Mouse (Mus musculus) olfactory bulb, adult 2 months (tissue): ENCODE measurements at regions not wholly inside any gene's neighbourhood (a gene's known extent, or its start where the extent isn't known, plus 50 kb on each side); places are given as distances from the start of the nearest gene placed in this dataset.

Source experiments
- CTCF ChIP-seq: fragments of 200-500 bp; IDR thresholded peaks from 2 replicates; pipeline ENCODE4 v1.5.1; 2012; ENCODE audit warnings: low read depth, mild to moderate bottlenecking, low read length, moderate library complexity; ENCODE audit not compliant: insufficient read depth
- POLR2A ChIP-seq: fragments of 200-500 bp; IDR thresholded peaks from 2 replicates; pipeline ENCODE4 v1.6.1; 2012; ENCODE audit warnings: mild to moderate bottlenecking, low read depth, low read length, moderate library complexity; ENCODE audit not compliant: insufficient read depth

- no peak for TF ChIP-seq CTCF
- TF ChIP-seq POLR2A: no peak
These were observed 95.3 kb upstream of the Tgfbr2 start for GRCm38 (mm10) chr9:116270417-116270828.
